Mouse (Mus musculus) bone marrow, adult 2 months (tissue): Measurements from ENCODE around the gene Olfr64.

Experiments
- CTCF ChIP-seq: fragments of 200-500 bp; IDR thresholded peaks from 2 replicates; pipeline ENCODE4 v1.5.1; 2011; ENCODE audit warnings: low read length, control low read depth; ENCODE audit not compliant: control insufficient read depth, insufficient read depth
- POLR2A ChIP-seq: fragments of 200-500 bp; IDR thresholded peaks from 2 replicates; pipeline ENCODE4 v1.6.1; 2011; ENCODE audit warnings: low read depth, mild to moderate bottlenecking, control low read depth, low read length, borderline replicate concordance; ENCODE audit not compliant: control insufficient read depth

GRCm38 (mm10) chr7:103903187-103903586, 8.9 kb upstream of the Olfr64 start, which contains the start of gene Olfr65:
- no peak for TF ChIP-seq CTCF
- no peak for TF ChIP-seq POLR2A
